23 mouse cellular contexts compared by ENCODE assay signal in the genomic region with DNA sequence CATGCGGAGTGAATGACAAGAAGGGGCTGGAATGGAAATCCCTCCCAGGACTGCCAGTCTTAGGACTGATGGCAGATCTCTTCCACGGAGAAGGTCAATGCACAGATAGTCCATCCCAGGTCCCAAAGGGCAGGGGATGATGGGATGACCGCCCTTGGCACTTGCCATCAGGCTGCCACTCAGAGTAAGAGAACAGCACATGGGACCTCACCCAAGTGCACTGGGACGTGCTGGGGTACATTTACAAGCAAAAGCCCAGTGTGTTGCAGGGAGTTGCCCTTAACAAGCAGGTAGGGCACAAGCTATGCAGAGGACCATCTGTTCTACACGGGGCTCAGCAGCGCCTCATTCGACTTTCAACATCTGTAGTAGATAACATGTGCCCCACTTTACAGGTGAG.
DNase-seq lines count a peak whose midpoint lies in the region; ATAC-seq and TF ChIP-seq lines count a peak whose summit lies in the region.
"Had no signal": no experiment of that assay in that cellular context is flagged by ENCODE, and none has a peak within 500 bp of the region (broad histone marks: within the 10 kb centered on the region; RNA-seq: fewer than 3 reads in every experiment).

No protein-coding gene starts in this region.

- no peak for DNase-seq in forebrain, embryonic 10.5 days (ENCODE audit: extremely low spot score, low spot score)
- DNase-seq in forebrain, embryonic 14.5 days (ENCODE audit: low spot score), result no peak
- DNase-seq in midbrain, embryonic 10.5 days (ENCODE audit: low spot score), result no peak
- no peak for DNase-seq in midbrain, postnatal 0 days (ENCODE audit: low spot score)
- DNase-seq in adrenal gland, adult 2 months, result no peak
- DNase-seq: adrenal gland, postnatal 10 days; adrenal gland, postnatal 36 days; cerebellum, adult 18-20 months; cerebellum, adult 9-10 months; cerebellum, postnatal 14 days; gastrocnemius, postnatal 10 days; gastrocnemius, postnatal 36 days; heart, postnatal 10 days; heart, postnatal 36 days had no signal

- no peak overlapping the region for H3K4me3 ChIP-seq in forebrain, embryonic 10.5 days
- H3K4me3 ChIP-seq in forebrain, embryonic 15.5 days, result no peak overlapping the region
- H3K4me3 ChIP-seq in forebrain, embryonic 14.5 days (ENCODE audit: low read depth, low read length), result no peak overlapping the region
- no peak overlapping the region for H3K4me3 ChIP-seq in forebrain, embryonic 13.5 days
- H3K4me3 ChIP-seq in midbrain, embryonic 10.5 days, result no peak overlapping the region
- no peak overlapping the region for H3K4me3 ChIP-seq in midbrain, postnatal 0 days (ENCODE audit: low read depth, low read length)
- H3K4me3 ChIP-seq: embryonic facial prominence, embryonic 12.5 days; embryonic facial prominence, embryonic 15.5 days; heart, embryonic 12.5 days; heart, embryonic 15.5 days; hindbrain, embryonic 15.5 days had no signal

- no peak overlapping the region for H3K4me2 ChIP-seq in forebrain, embryonic 15.5 days (replicated peaks)
- H3K4me2 ChIP-seq in forebrain, embryonic 14.5 days (ENCODE audit: low read length), result no peak overlapping the region
- no peak overlapping the region for H3K4me2 ChIP-seq in forebrain, embryonic 13.5 days
- no peak overlapping the region for H3K4me2 ChIP-seq in midbrain, postnatal 0 days (ENCODE audit: low read depth, low read length, poor library complexity, severe bottlenecking)
- H3K4me2 ChIP-seq: embryonic facial prominence, embryonic 12.5 days; embryonic facial prominence, embryonic 15.5 days; heart, embryonic 12.5 days; heart, embryonic 15.5 days; hindbrain, embryonic 15.5 days had no signal

- H3K9ac ChIP-seq in forebrain, embryonic 15.5 days (replicated peaks), result no peak overlapping the region
- H3K9ac ChIP-seq in forebrain, embryonic 14.5 days (ENCODE audit: low read length), result no peak overlapping the region
- no peak overlapping the region for H3K9ac ChIP-seq in forebrain, embryonic 13.5 days
- H3K9ac ChIP-seq in midbrain, postnatal 0 days (replicated peaks; ENCODE audit: low read length, poor library complexity, severe bottlenecking), result no peak overlapping the region
- H3K9ac ChIP-seq: embryonic facial prominence, embryonic 12.5 days; embryonic facial prominence, embryonic 15.5 days; heart, embryonic 12.5 days; heart, embryonic 15.5 days; hindbrain, embryonic 15.5 days had no signal

- 73% methylated on average over 7 of the region's 7 CpGs for WGBS in forebrain, embryonic 10.5 days
- 56% methylated on average over 7 of the region's 7 CpGs for WGBS in forebrain, embryonic 15.5 days
- 54% methylated on average over 7 of the region's 7 CpGs for WGBS in forebrain, embryonic 14.5 days
- 60% methylated on average over 7 of the region's 7 CpGs for WGBS in forebrain, embryonic 13.5 days
- WGBS in midbrain, embryonic 10.5 days, result 80% methylated on average over 7 of the region's 7 CpGs
- 82% methylated on average over 7 of the region's 7 CpGs for WGBS in midbrain, postnatal 0 days

- peaks cover 35% of the 10 kb centered on the region for H3K27me3 ChIP-seq in forebrain, embryonic 10.5 days (ENCODE audit: poor library complexity, severe bottlenecking)
- H3K27me3 ChIP-seq in forebrain, embryonic 15.5 days, result no peaks in the 10 kb centered on the region
- no peaks in the 10 kb centered on the region for H3K27me3 ChIP-seq in forebrain, embryonic 14.5 days (replicated peaks; ENCODE audit: control insufficient read depth, insufficient read depth, low read length)
- H3K27me3 ChIP-seq in forebrain, embryonic 13.5 days, result no peaks in the 10 kb centered on the region
- peaks cover 7% of the 10 kb centered on the region; the same call in 1 of the 2 replicates for H3K27me3 ChIP-seq in midbrain, embryonic 10.5 days (ENCODE audit: low read depth, poor library complexity, severe bottlenecking)
- no peaks in the 10 kb centered on the region for H3K27me3 ChIP-seq in midbrain, postnatal 0 days (ENCODE audit: insufficient read depth, low read length)
- H3K27me3 ChIP-seq: embryonic facial prominence, embryonic 12.5 days; embryonic facial prominence, embryonic 15.5 days; heart, embryonic 15.5 days; hindbrain, embryonic 15.5 days had no signal

- TF ChIP-seq CTCF in midbrain, postnatal 0 days (IDR thresholded peaks at IDR 0.05), result no peak

- no peak for ATAC-seq in forebrain, embryonic 15.5 days (replicated peaks)
- no peak for ATAC-seq in forebrain, embryonic 14.5 days
- ATAC-seq in forebrain, embryonic 13.5 days, result no peak
- ATAC-seq in midbrain, postnatal 0 days (ENCODE audit: low FRiP score), result no peak
- ATAC-seq: activated CD4-positive, CD25-positive, alpha-beta regulatory T cell, adult 4 months; intestine, postnatal 0 days had no signal

- peaks cover 68% of the 10 kb centered on the region for H3K4me1 ChIP-seq in forebrain, embryonic 10.5 days
- H3K4me1 ChIP-seq in forebrain, embryonic 15.5 days, result peaks cover 16% of the 10 kb centered on the region
- H3K4me1 ChIP-seq in forebrain, embryonic 14.5 days (ENCODE audit: control insufficient read depth, insufficient read depth, low read length), result peaks cover 13% of the 10 kb centered on the region
- H3K4me1 ChIP-seq in forebrain, embryonic 13.5 days, result peaks cover 33% of the 10 kb centered on the region
- peaks cover 63% of the 10 kb centered on the region for H3K4me1 ChIP-seq in midbrain, embryonic 10.5 days
- H3K4me1 ChIP-seq in midbrain, postnatal 0 days (ENCODE audit: insufficient read depth, low read length), result no peaks in the 10 kb centered on the region; the same call in 1 of the 2 replicates
- H3K4me1 ChIP-seq: heart, embryonic 12.5 days; heart, embryonic 15.5 days had no signal

- no peaks in the 10 kb centered on the region for H3K36me3 ChIP-seq in forebrain, embryonic 10.5 days (replicated peaks)
- no peaks in the 10 kb centered on the region for H3K36me3 ChIP-seq in forebrain, embryonic 15.5 days
- H3K36me3 ChIP-seq in forebrain, embryonic 14.5 days (ENCODE audit: control insufficient read depth, insufficient read depth, low read length), result no peaks in the 10 kb centered on the region
- H3K36me3 ChIP-seq in forebrain, embryonic 13.5 days (ENCODE audit: poor library complexity, severe bottlenecking), result no peaks in the 10 kb centered on the region
- H3K36me3 ChIP-seq in midbrain, embryonic 10.5 days, result no peaks in the 10 kb centered on the region
- no peaks in the 10 kb centered on the region for H3K36me3 ChIP-seq in midbrain, postnatal 0 days (ENCODE audit: insufficient read depth, low read length)
- H3K36me3 ChIP-seq: embryonic facial prominence, embryonic 12.5 days; embryonic facial prominence, embryonic 15.5 days; heart, embryonic 12.5 days; heart, embryonic 15.5 days; hindbrain, embryonic 15.5 days had no signal

- no peaks in the 10 kb centered on the region for H3K9me3 ChIP-seq in forebrain, embryonic 10.5 days
- H3K9me3 ChIP-seq in forebrain, embryonic 15.5 days, result no peaks in the 10 kb centered on the region
- no peaks in the 10 kb centered on the region for H3K9me3 ChIP-seq in forebrain, embryonic 14.5 days (replicated peaks; ENCODE audit: control insufficient read depth, low read length)
- H3K9me3 ChIP-seq in forebrain, embryonic 13.5 days (replicated peaks), result no peaks in the 10 kb centered on the region
- no peaks in the 10 kb centered on the region for H3K9me3 ChIP-seq in midbrain, embryonic 10.5 days (replicated peaks)
- H3K9me3 ChIP-seq in midbrain, postnatal 0 days (ENCODE audit: low read length), result no peaks in the 10 kb centered on the region
- H3K9me3 ChIP-seq: embryonic facial prominence, embryonic 12.5 days; embryonic facial prominence, embryonic 15.5 days; heart, embryonic 12.5 days; heart, embryonic 15.5 days; hindbrain, embryonic 15.5 days had no signal

- peak overlapping the region; percentile 78 for H3K27ac ChIP-seq in forebrain, embryonic 10.5 days
- H3K27ac ChIP-seq in forebrain, embryonic 15.5 days (replicated peaks), result no peak overlapping the region
- 0 out of 2 replicates have a peak overlapping the region, but pooled peaks have one; percentile 21 for H3K27ac ChIP-seq in forebrain, embryonic 14.5 days (ENCODE audit: low read depth, low read length)
- H3K27ac ChIP-seq in forebrain, embryonic 13.5 days, result no peak overlapping the region
- peak overlapping the region; percentile 82 for H3K27ac ChIP-seq in midbrain, embryonic 10.5 days (replicated peaks)
- no peak overlapping the region for H3K27ac ChIP-seq in midbrain, postnatal 0 days (ENCODE audit: low read depth, low read length)
- H3K27ac ChIP-seq: embryonic facial prominence, embryonic 12.5 days; embryonic facial prominence, embryonic 15.5 days; heart, embryonic 15.5 days; hindbrain, embryonic 15.5 days had no signal

Comparison
In these comparisons a context has a peak if more than half of its experiments do, and no peak if none do; other contexts are left out.
1. H3K27ac ChIP-seq: peak in forebrain, embryonic 10.5 days (single experiment), forebrain, embryonic 14.5 days (single experiment) and midbrain, embryonic 10.5 days (single experiment); none in forebrain, embryonic 15.5 days (single experiment), forebrain, embryonic 13.5 days (single experiment) and midbrain, postnatal 0 days (single experiment).